Mouse (Mus musculus): Measurements from ENCODE around the gene Magi2. TPM values are rescaled to one million over a fixed set of nuclear protein-coding genes. Genes with fewer than 3 reads are reported as not detected.
A peak's percentile ranks its signal among the peaks of the same experiment; 100 is the strongest.

The Magi2 gene
- polyA plus RNA-seq (2015; fragmentation: Nextera tagmentation; extraction: Ambion mirVana), result 15.2 and 26.6 TPM in 2 replicates

GRCm38 (mm10) chr5:19226866-19227243 lies at the start of gene Magi2:
Magi2 (plus strand) TSS chr5:19227036.
- Histone ChIP-seq H3K4me1 (ENCODE audit: insufficient read depth, low read length) (peaks cover 7% of the 10 kb centered on the region; the same call in 1 of the 2 replicates), H3K4me2 (replicated peaks; ENCODE audit: low read depth, low read length) (peak within 1 kb of the TSS; percentile 80), H3K9ac (replicated peaks; ENCODE audit: low read length) (peak within 1 kb of the TSS; percentile 76), H3K27me3 (ENCODE audit: insufficient read depth, low read length) (no peaks in the 10 kb centered on the region), H3K4me3 (ENCODE audit: low read length) (peak within 1 kb of the TSS; percentile 74), H3K9me3 (ENCODE audit: low read length) (no peaks in the 10 kb centered on the region), H3K27ac (ENCODE audit: low read length) (peak within 1 kb of the TSS; percentile 46), H3K36me3 (ENCODE audit: insufficient read depth, low read length) (no peaks in the 10 kb centered on the region)
- no peak; the same call in 1 of the 2 replicates for ATAC-seq (ENCODE audit: low FRiP score, low TSS enrichment)
- WGBS, result 0% methylated on average over 15 of the region's 26 CpGs

- Histone ChIP-seq H3K27me3 (ENCODE audit: insufficient read depth, low read length) (no peaks in the 10 kb centered on the region), H3K9ac (replicated peaks; ENCODE audit: low read length) (no peak overlapping the region), H3K4me1 (ENCODE audit: insufficient read depth, low read length) (no peaks in the 10 kb centered on the region), H3K27ac (ENCODE audit: low read length) (no peak overlapping the region), H3K4me2 (replicated peaks; ENCODE audit: low read depth, low read length) (no peak overlapping the region), H3K4me3 (ENCODE audit: low read length) (no peak overlapping the region), H3K36me3 (ENCODE audit: insufficient read depth, low read length) (no peaks in the 10 kb centered on the region), H3K9me3 (ENCODE audit: low read length) (no peaks in the 10 kb centered on the region)
- no peak for ATAC-seq (ENCODE audit: low FRiP score, low TSS enrichment)
- WGBS, result 72% methylated on average over 6 of the region's 6 CpGs
These were observed 48.2 kb upstream of the Magi2 start for GRCm38 (mm10) chr5:19178594-19178993.

GRCm38 (mm10) chr5:19186175-19186574 lies 40.7 kb upstream of the Magi2 start:
- Histone ChIP-seq H3K36me3 (ENCODE audit: insufficient read depth, low read length) (no peaks in the 10 kb centered on the region), H3K4me2 (replicated peaks; ENCODE audit: low read depth, low read length) (no peak overlapping the region), H3K9ac (replicated peaks; ENCODE audit: low read length) (no peak overlapping the region), H3K27ac (ENCODE audit: low read length) (no peak overlapping the region), H3K4me3 (ENCODE audit: low read length) (no peak overlapping the region), H3K27me3 (ENCODE audit: insufficient read depth, low read length) (no peaks in the 10 kb centered on the region), H3K4me1 (ENCODE audit: insufficient read depth, low read length) (no peaks in the 10 kb centered on the region), H3K9me3 (ENCODE audit: low read length) (no peaks in the 10 kb centered on the region)
- 92% methylated on average over 2 of the region's 2 CpGs for WGBS
- no peak for ATAC-seq (ENCODE audit: low FRiP score, low TSS enrichment)

- no peak for ATAC-seq (ENCODE audit: low FRiP score, low TSS enrichment)
- H3K9ac ChIP-seq (replicated peaks; ENCODE audit: low read length), result no peak overlapping the region
- H3K4me2 ChIP-seq (replicated peaks; ENCODE audit: low read depth, low read length), result no peak overlapping the region
- 68% methylated on average over 3 of the region's 3 CpGs for WGBS
- no peak overlapping the region for H3K27ac ChIP-seq (ENCODE audit: low read length)
- H3K27me3 ChIP-seq (ENCODE audit: insufficient read depth, low read length), result no peaks in the 10 kb centered on the region
- H3K9me3 ChIP-seq (ENCODE audit: low read length), result no peaks in the 10 kb centered on the region
- H3K36me3 ChIP-seq (ENCODE audit: insufficient read depth, low read length), result no peaks in the 10 kb centered on the region
- no peak overlapping the region for H3K4me3 ChIP-seq (ENCODE audit: low read length)
- no peaks in the 10 kb centered on the region for H3K4me1 ChIP-seq (ENCODE audit: insufficient read depth, low read length)
These were observed 15.2 kb upstream of the Magi2 start for GRCm38 (mm10) chr5:19211665-19212064.

GRCm38 (mm10) chr5:19226144-19226865 lies 531 bp upstream of the Magi2 start:
- Histone ChIP-seq H3K36me3 (ENCODE audit: insufficient read depth, low read length) (no peaks in the 10 kb centered on the region), H3K27me3 (ENCODE audit: insufficient read depth, low read length) (no peaks in the 10 kb centered on the region), H3K4me3 (ENCODE audit: low read length) (peak overlapping the region; percentile 74), H3K4me1 (ENCODE audit: insufficient read depth, low read length) (peaks cover 7% of the 10 kb centered on the region; the same call in 1 of the 2 replicates), H3K27ac (ENCODE audit: low read length) (peak overlapping the region; percentile 46), H3K9me3 (ENCODE audit: low read length) (no peaks in the 10 kb centered on the region), H3K9ac (replicated peaks; ENCODE audit: low read length) (peak overlapping the region; percentile 76), H3K4me2 (replicated peaks; ENCODE audit: low read depth, low read length) (peak overlapping the region; percentile 80)
- peak; percentile 96 for ATAC-seq (ENCODE audit: low FRiP score, low TSS enrichment)
- under 1% methylated on average over 31 of the region's 51 CpGs for WGBS

GRCm38 (mm10) chr5:19227281-19227680 lies 445 bp downstream of the Magi2 start:
- H3K4me2 ChIP-seq (replicated peaks; ENCODE audit: low read depth, low read length), result peak overlapping the region; percentile 80
- peak; percentile 2; the same call in 1 of the 2 replicates for ATAC-seq (ENCODE audit: low FRiP score, low TSS enrichment)
- no peaks in the 10 kb centered on the region for H3K9me3 ChIP-seq (ENCODE audit: low read length)
- H3K4me3 ChIP-seq (ENCODE audit: low read length), result peak overlapping the region; percentile 74
- peak overlapping the region; percentile 76 for H3K9ac ChIP-seq (replicated peaks; ENCODE audit: low read length)
- under 1% methylated on average over 21 of the region's 21 CpGs for WGBS
- peaks cover 7% of the 10 kb centered on the region; the same call in 1 of the 2 replicates for H3K4me1 ChIP-seq (ENCODE audit: insufficient read depth, low read length)
- no peak overlapping the region; the same call in 1 of the 2 replicates for H3K27ac ChIP-seq (ENCODE audit: low read length)
- H3K36me3 ChIP-seq (ENCODE audit: insufficient read depth, low read length), result no peaks in the 10 kb centered on the region
- no peaks in the 10 kb centered on the region for H3K27me3 ChIP-seq (ENCODE audit: insufficient read depth, low read length)

- H3K9me3 ChIP-seq (ENCODE audit: low read length), result no peaks in the 10 kb centered on the region
- no peak overlapping the region for H3K27ac ChIP-seq (ENCODE audit: low read length)
- H3K27me3 ChIP-seq (ENCODE audit: insufficient read depth, low read length), result no peaks in the 10 kb centered on the region
- peaks cover 7% of the 10 kb centered on the region; the same call in 1 of the 2 replicates for H3K4me1 ChIP-seq (ENCODE audit: insufficient read depth, low read length)
- H3K9ac ChIP-seq (replicated peaks; ENCODE audit: low read length), result peak overlapping the region; percentile 76
- WGBS, result under 1% methylated on average over 14 of the region's 14 CpGs
- H3K36me3 ChIP-seq (ENCODE audit: insufficient read depth, low read length), result no peaks in the 10 kb centered on the region
- peak overlapping the region; percentile 74 for H3K4me3 ChIP-seq (ENCODE audit: low read length)
- peak overlapping the region; percentile 80 for H3K4me2 ChIP-seq (replicated peaks; ENCODE audit: low read depth, low read length)
- 0 out of 2 replicates have a peak, but pooled peaks have one; percentile 26 for ATAC-seq (ENCODE audit: low FRiP score, low TSS enrichment)
These were observed 1.0 kb downstream of the Magi2 start for GRCm38 (mm10) chr5:19227791-19228331.

GRCm38 (mm10) chr5:19241797-19242196 lies 15.0 kb downstream of the Magi2 start:
- no peak for ATAC-seq (ENCODE audit: low FRiP score, low TSS enrichment)
- no peaks in the 10 kb centered on the region for H3K36me3 ChIP-seq (ENCODE audit: insufficient read depth, low read length)
- no peak overlapping the region for H3K4me3 ChIP-seq (ENCODE audit: low read length)
- no peak overlapping the region for H3K9ac ChIP-seq (replicated peaks; ENCODE audit: low read length)
- H3K4me2 ChIP-seq (replicated peaks; ENCODE audit: low read depth, low read length), result no peak overlapping the region
- H3K9me3 ChIP-seq (ENCODE audit: low read length), result no peaks in the 10 kb centered on the region
- no peaks in the 10 kb centered on the region for H3K4me1 ChIP-seq (ENCODE audit: insufficient read depth, low read length)
- no peaks in the 10 kb centered on the region for H3K27me3 ChIP-seq (ENCODE audit: insufficient read depth, low read length)
- H3K27ac ChIP-seq (ENCODE audit: low read length), result no peak overlapping the region

- Histone ChIP-seq H3K27ac (ENCODE audit: low read length) (no peak overlapping the region), H3K9me3 (ENCODE audit: low read length) (no peaks in the 10 kb centered on the region), H3K9ac (replicated peaks; ENCODE audit: low read length) (no peak overlapping the region), H3K4me3 (ENCODE audit: low read length) (no peak overlapping the region), H3K4me2 (replicated peaks; ENCODE audit: low read depth, low read length) (no peak overlapping the region), H3K36me3 (ENCODE audit: insufficient read depth, low read length) (no peaks in the 10 kb centered on the region), H3K27me3 (ENCODE audit: insufficient read depth, low read length) (no peaks in the 10 kb centered on the region), H3K4me1 (ENCODE audit: insufficient read depth, low read length) (no peaks in the 10 kb centered on the region)
- 69% methylated on average over 2 of the region's 2 CpGs for WGBS
- no peak for ATAC-seq (ENCODE audit: low FRiP score, low TSS enrichment)
These were observed 19.6 kb downstream of the Magi2 start for GRCm38 (mm10) chr5:19246426-19246825.

GRCm38 (mm10) chr5:19247266-19247665 lies 20.4 kb downstream of the Magi2 start:
- no peaks in the 10 kb centered on the region for H3K4me1 ChIP-seq (ENCODE audit: insufficient read depth, low read length)
- H3K4me3 ChIP-seq (ENCODE audit: low read length), result no peak overlapping the region
- no peak overlapping the region for H3K27ac ChIP-seq (ENCODE audit: low read length)
- no peaks in the 10 kb centered on the region for H3K36me3 ChIP-seq (ENCODE audit: insufficient read depth, low read length)
- H3K4me2 ChIP-seq (replicated peaks; ENCODE audit: low read depth, low read length), result no peak overlapping the region
- no peaks in the 10 kb centered on the region for H3K9me3 ChIP-seq (ENCODE audit: low read length)
- 82% methylated on average over 3 of the region's 3 CpGs for WGBS
- no peak for ATAC-seq (ENCODE audit: low FRiP score, low TSS enrichment)
- H3K27me3 ChIP-seq (ENCODE audit: insufficient read depth, low read length), result no peaks in the 10 kb centered on the region
- no peak overlapping the region for H3K9ac ChIP-seq (replicated peaks; ENCODE audit: low read length)

All from kidney, embryonic 16.5 days (tissue).